27 mouse cellular contexts compared by ENCODE assay signal in genomic region chr10:86872591-86872990, GRCm38 (mm10).
A peak's percentile ranks its signal among the peaks of the same experiment; 100 is the strongest.
DNase-seq lines count a peak whose midpoint lies in the region; ATAC-seq and TF ChIP-seq lines count a peak whose summit lies in the region.
"Had no signal": no experiment of that assay in that cellular context is flagged by ENCODE, and none has a peak within 500 bp of the region (broad histone marks: within the 10 kb centered on the region; RNA-seq: fewer than 3 reads in every experiment).

No protein-coding gene starts in this region.

- no peak overlapping the region for H3K4me2 ChIP-seq in heart, embryonic 14.5 days (ENCODE audit: low read length)
- H3K4me2 ChIP-seq in liver, postnatal 0 days (ENCODE audit: low read depth, low read length), result no peak overlapping the region
- H3K4me2 ChIP-seq in liver, embryonic 11.5 days, result no peak overlapping the region
- H3K4me2 ChIP-seq: embryonic facial prominence, embryonic 13.5 days; forebrain, embryonic 13.5 days; hindbrain, embryonic 15.5 days; liver, embryonic 13.5 days; lung, embryonic 14.5 days; neural tube, embryonic 12.5 days had no signal

- peak; percentile 74 for ATAC-seq in frontal cortex, adult (ENCODE audit: low TSS enrichment)
- ATAC-seq in heart, embryonic 14.5 days (ENCODE audit: insufficient number of reproducible peaks, insufficient read depth, low FRiP score, low read depth), result no peak
- ATAC-seq in liver, postnatal 0 days, result peak; percentile 73
- ATAC-seq in liver, embryonic 11.5 days (replicated peaks; ENCODE audit: low FRiP score), result no peak
- ATAC-seq: CD4-positive, CD25-positive, alpha-beta regulatory T cell, adult 4 months; forebrain, embryonic 13.5 days had no signal

- no peak overlapping the region for H3K9ac ChIP-seq in heart, embryonic 14.5 days (ENCODE audit: low read length)
- H3K9ac ChIP-seq in liver, postnatal 0 days (replicated peaks), result no peak overlapping the region
- no peak overlapping the region for H3K9ac ChIP-seq in liver, embryonic 11.5 days (ENCODE audit: low read depth, low read length)
- H3K9ac ChIP-seq: embryonic facial prominence, embryonic 13.5 days; forebrain, embryonic 13.5 days; hindbrain, embryonic 15.5 days; liver, embryonic 13.5 days; lung, embryonic 14.5 days; neural tube, embryonic 12.5 days had no signal

- peak overlapping the region; percentile 39 to 53; a peak in 2 of 4 replicates for H3K27ac ChIP-seq in heart, embryonic 14.5 days (replicated peaks in 1 of 2; ENCODE audit: control insufficient read depth in 1 of 2, insufficient read depth in 1 of 2, low read depth in 2 of 2, low read length in 2 of 2)
- H3K27ac ChIP-seq in liver, postnatal 0 days (ENCODE audit: low read depth), result peak overlapping the region; percentile 55
- H3K27ac ChIP-seq in liver, embryonic 11.5 days (ENCODE audit: low read depth, low read length), result no peak overlapping the region
- H3K27ac ChIP-seq: embryonic facial prominence, embryonic 13.5 days; forebrain, embryonic 13.5 days; hindbrain, embryonic 15.5 days; layer of hippocampus, adult 2 months; liver, embryonic 13.5 days; neural tube, embryonic 12.5 days; stomach, postnatal 0 days had no signal

- intact Hi-C loops in heart, postnatal 25 days (cut with DNase I), result no loop called here

- no peaks in the 10 kb centered on the region for H3K9me3 ChIP-seq in heart, embryonic 14.5 days (ENCODE audit: control insufficient read depth, low read length)
- no peaks in the 10 kb centered on the region for H3K9me3 ChIP-seq in liver, postnatal 0 days (ENCODE audit: low read length)
- H3K9me3 ChIP-seq in liver, embryonic 11.5 days (ENCODE audit: control insufficient read depth, low read length), result no peaks in the 10 kb centered on the region
- H3K9me3 ChIP-seq: embryonic facial prominence, embryonic 13.5 days; forebrain, embryonic 13.5 days; hindbrain, embryonic 15.5 days; liver, embryonic 13.5 days; neural tube, embryonic 12.5 days had no signal

- no peaks in the 10 kb centered on the region for H3K36me3 ChIP-seq in heart, embryonic 14.5 days (ENCODE audit: control insufficient read depth, insufficient read depth, low read length)
- no peaks in the 10 kb centered on the region for H3K36me3 ChIP-seq in liver, postnatal 0 days (replicated peaks; ENCODE audit: insufficient read depth, low read length)
- no peaks in the 10 kb centered on the region for H3K36me3 ChIP-seq in liver, embryonic 11.5 days (ENCODE audit: control insufficient read depth, insufficient read depth, low read length)
- H3K36me3 ChIP-seq: embryonic facial prominence, embryonic 13.5 days; hindbrain, embryonic 15.5 days; liver, embryonic 13.5 days; neural tube, embryonic 12.5 days had no signal

- peaks cover 5 to 10% of the 10 kb centered on the region in 2 experiments; a peak in 3 of 4 replicates for H3K4me1 ChIP-seq in heart, embryonic 14.5 days (ENCODE audit: control insufficient read depth in 2 of 2, insufficient read depth in 2 of 2, low read length in 2 of 2)
- H3K4me1 ChIP-seq in liver, postnatal 0 days (ENCODE audit: insufficient read depth), result peaks cover 3% of the 10 kb centered on the region; the same call in 1 of the 2 replicates
- H3K4me1 ChIP-seq in liver, embryonic 11.5 days (replicated peaks; ENCODE audit: control insufficient read depth, insufficient read depth, low read length), result no peaks in the 10 kb centered on the region
- H3K4me1 ChIP-seq: embryonic facial prominence, embryonic 13.5 days; forebrain, embryonic 13.5 days; hindbrain, embryonic 15.5 days; liver, embryonic 13.5 days; neural tube, embryonic 12.5 days had no signal

- H3K27me3 ChIP-seq in heart, embryonic 14.5 days (ENCODE audit: control insufficient read depth, insufficient read depth, low read length), result no peaks in the 10 kb centered on the region
- H3K27me3 ChIP-seq in liver, postnatal 0 days (ENCODE audit: insufficient read depth, low read length), result no peaks in the 10 kb centered on the region
- no peaks in the 10 kb centered on the region for H3K27me3 ChIP-seq in liver, embryonic 11.5 days (replicated peaks; ENCODE audit: control insufficient read depth, insufficient read depth, low read length)
- H3K27me3 ChIP-seq: embryonic facial prominence, embryonic 13.5 days; forebrain, embryonic 13.5 days; hindbrain, embryonic 15.5 days; liver, embryonic 13.5 days; neural tube, embryonic 12.5 days had no signal

- no peak for TF ChIP-seq EP300 in liver, postnatal 0 days (IDR thresholded peaks at IDR 0.05; ENCODE audit: low read depth)

- no peak for TF ChIP-seq CTCF in liver, postnatal 0 days (IDR thresholded peaks at IDR 0.05; ENCODE audit: low read depth)

- 40% methylated on average over 5 of the region's 5 CpGs for WGBS in heart, embryonic 14.5 days
- WGBS in liver, postnatal 0 days (ENCODE audit: insufficient replicate concordance), result 56% methylated on average over 5 of the region's 5 CpGs
- WGBS in liver, embryonic 11.5 days, result 65% methylated on average over 5 of the region's 5 CpGs

- no peak overlapping the region for H3K4me3 ChIP-seq in heart, embryonic 14.5 days (ENCODE audit: control insufficient read depth in 1 of 2, insufficient read depth in 1 of 2, low read depth in 1 of 2, low read length in 2 of 2)
- H3K4me3 ChIP-seq in liver, postnatal 0 days (ENCODE audit: low read depth, low read length), result no peak overlapping the region
- no peak overlapping the region for H3K4me3 ChIP-seq in liver, embryonic 11.5 days (ENCODE audit: low read depth, low read length)
- H3K4me3 ChIP-seq: embryonic facial prominence, embryonic 13.5 days; erythroblast, embryonic 14.5 days; forebrain, embryonic 13.5 days; hindbrain, embryonic 15.5 days; layer of hippocampus, adult 2 months; liver, embryonic 13.5 days; neural tube, embryonic 12.5 days had no signal

- DNase-seq in frontal cortex, postnatal 25 days (ENCODE audit: low spot score in 2 of 2), result no peak
- DNase-seq in heart, postnatal 25 days (ENCODE audit: low spot score), result no peak
- peak; percentile 20 for DNase-seq in liver, postnatal 0 days
- no peak for DNase-seq in liver, embryonic 11.5 days (ENCODE audit: low spot score)
- peak; percentile 26 for DNase-seq in retina, postnatal 1 day
- DNase-seq in spleen, adult 18-20 months, result no peak
- DNase-seq: adrenal gland, postnatal 36 days; cerebellum, adult 11-12 months; cerebellum, postnatal 25 days; embryo, embryonic 11 days; heart, postnatal 4 days; kidney, postnatal 25 days; liver, embryonic 13.5 days; lung, embryonic 14.5 days; lung, postnatal 4 days; midbrain, embryonic 14.5 days; right cerebral cortex, postnatal 4 days had no signal

Comparison
In these comparisons a context has a peak if more than half of its experiments do, and no peak if none do; other contexts are left out.
1. ATAC-seq: peak in frontal cortex, adult (single experiment) and liver, postnatal 0 days (single experiment); none in heart, embryonic 14.5 days (single experiment) and liver, embryonic 11.5 days (single experiment).
2. DNase-seq: peak in liver, postnatal 0 days (single experiment) and retina, postnatal 1 day (single experiment); none in frontal cortex, postnatal 25 days (0 of 2), heart, postnatal 25 days (single experiment), liver, embryonic 11.5 days (single experiment) and spleen, adult 18-20 months (0 of 2).